Mouse (Mus musculus): ENCODE data around the gene Erp44. TPM values are rescaled to one million over a fixed set of nuclear protein-coding genes. Genes with fewer than 3 reads are reported as not detected.

Erp44 gene
- polyA plus RNA-seq, 1 experiment from 2014 or later, result 52.1 TPM

- H3K4me1 ChIP-seq (ENCODE audit: control insufficient read depth, low read depth, low read length), result no peaks in the 10 kb centered on the region
Observed at GRCm38 (mm10) chr4:48198447-48198846, 80.9 kb downstream of the Erp44 start.

DNA sequence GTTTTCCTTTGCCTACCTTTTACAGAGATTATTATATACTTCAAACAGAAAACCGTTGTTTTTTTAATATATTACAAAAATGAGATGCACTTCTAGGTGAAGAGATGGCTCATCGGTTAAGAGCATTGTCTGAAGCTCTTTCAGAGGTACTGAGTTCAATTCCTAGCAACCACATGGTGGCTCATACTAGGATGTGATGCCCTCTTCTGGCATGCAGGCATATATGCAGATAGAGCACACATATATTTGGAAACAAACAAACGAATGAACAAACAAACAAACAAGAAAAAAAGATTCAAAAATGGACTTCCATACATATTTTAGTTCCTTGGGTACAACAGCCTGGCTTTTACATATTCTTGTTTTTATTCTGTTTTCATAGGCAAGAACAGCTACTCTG is 81.4 kb downstream of the Erp44 start:
- no peaks in the 10 kb centered on the region for H3K9me3 ChIP-seq (replicated peaks; ENCODE audit: control insufficient read depth, low read length)
- H3K9ac ChIP-seq (ENCODE audit: low read depth, low read length), result no peak overlapping the region
- no peak overlapping the region for H3K4me3 ChIP-seq (ENCODE audit: low read depth, low read length)
- H3K4me1 ChIP-seq (ENCODE audit: control insufficient read depth, low read depth, low read length), result no peaks in the 10 kb centered on the region
- ATAC-seq (ENCODE audit: low read depth), result no peak
- H3K27me3 ChIP-seq (ENCODE audit: control insufficient read depth, insufficient read depth, low read depth, low read length), result no peaks in the 10 kb centered on the region
- H3K4me2 ChIP-seq (ENCODE audit: low read depth, low read length), result no peak overlapping the region
- peaks cover 2% of the 10 kb centered on the region for H3K36me3 ChIP-seq (ENCODE audit: control insufficient read depth, insufficient read depth)
- WGBS (ENCODE audit: insufficient replicate concordance), result 72% methylated on average over 3 of the region's 3 CpGs
- H3K27ac ChIP-seq (ENCODE audit: low read length), result no peak overlapping the region

More at GRCm38 (mm10) chr4:48198447-48198846, 80.9 kb downstream of the Erp44 start:
- Histone ChIP-seq H3K36me3 (ENCODE audit: control insufficient read depth, insufficient read depth) (peaks cover 2% of the 10 kb centered on the region), H3K4me3 (ENCODE audit: low read depth, low read length) (no peak overlapping the region), H3K9ac (ENCODE audit: low read depth, low read length) (no peak overlapping the region), H3K27me3 (ENCODE audit: control insufficient read depth, insufficient read depth, low read depth, low read length) (no peaks in the 10 kb centered on the region), H3K27ac (ENCODE audit: low read length) (no peak overlapping the region), H3K4me2 (ENCODE audit: low read depth, low read length) (no peak overlapping the region), H3K9me3 (replicated peaks; ENCODE audit: control insufficient read depth, low read length) (no peaks in the 10 kb centered on the region)
- ATAC-seq (ENCODE audit: low read depth), result no peak
- 66% methylated on average over 8 of the region's 8 CpGs for whole genome bisulfite sequencing (ENCODE audit: insufficient replicate concordance)

- no peak; the same call in 1 of the 2 replicates for ATAC-seq (ENCODE audit: low read depth)
- Histone ChIP-seq H3K27me3 (ENCODE audit: control insufficient read depth, insufficient read depth, low read depth, low read length) (no peaks in the 10 kb centered on the region), H3K9ac (ENCODE audit: low read depth, low read length) (no peak overlapping the region), H3K36me3 (ENCODE audit: control insufficient read depth, insufficient read depth) (no peaks in the 10 kb centered on the region; the same call in 1 of the 2 replicates), H3K4me3 (ENCODE audit: low read depth, low read length) (no peak overlapping the region), H3K4me1 (ENCODE audit: control insufficient read depth, low read depth, low read length) (peaks cover 5% of the 10 kb centered on the region; the same call in 1 of the 2 replicates), H3K9me3 (replicated peaks; ENCODE audit: control insufficient read depth, low read length) (no peaks in the 10 kb centered on the region), H3K4me2 (ENCODE audit: low read depth, low read length) (no peak overlapping the region), H3K27ac (ENCODE audit: low read length) (no peak overlapping the region)
- 60% methylated on average over 8 of the region's 8 CpGs for WGBS (ENCODE audit: insufficient replicate concordance)
Observed at GRCm38 (mm10) chr4:48182115-48182806, 97.1 kb downstream of the Erp44 start.

DNA sequence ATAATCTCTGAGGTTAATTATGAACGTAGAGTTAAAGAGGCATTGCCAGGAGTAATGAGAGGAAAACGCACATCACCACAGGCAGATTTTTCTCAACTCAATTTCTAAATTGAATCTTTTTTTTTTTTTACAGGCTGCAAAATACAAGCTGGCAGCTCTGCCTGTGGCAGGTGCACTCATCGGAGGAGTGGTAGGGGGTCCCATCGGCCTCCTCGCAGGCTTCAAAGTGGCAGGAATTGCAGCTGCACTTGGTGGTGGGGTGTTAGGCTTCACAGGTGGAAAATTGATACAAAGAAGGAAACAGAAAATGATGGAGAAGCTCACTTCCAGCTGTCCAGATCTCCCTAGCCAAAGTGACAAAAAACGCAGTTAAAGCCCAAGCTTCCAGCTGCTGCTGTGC is 98.0 kb downstream of the Erp44 start:
- peaks cover 5% of the 10 kb centered on the region; the same call in 1 of the 2 replicates for H3K4me1 ChIP-seq (ENCODE audit: control insufficient read depth, low read depth, low read length)
- WGBS (ENCODE audit: insufficient replicate concordance), result 81% methylated on average over 6 of the region's 6 CpGs
- H3K27ac ChIP-seq (ENCODE audit: low read length), result no peak overlapping the region
- H3K4me3 ChIP-seq (ENCODE audit: low read depth, low read length), result no peak overlapping the region
- no peak overlapping the region for H3K4me2 ChIP-seq (ENCODE audit: low read depth, low read length)
- no peak overlapping the region for H3K9ac ChIP-seq (ENCODE audit: low read depth, low read length)
- H3K9me3 ChIP-seq (replicated peaks; ENCODE audit: control insufficient read depth, low read length), result no peaks in the 10 kb centered on the region
- ATAC-seq (ENCODE audit: low read depth), result no peak
- no peaks in the 10 kb centered on the region for H3K27me3 ChIP-seq (ENCODE audit: control insufficient read depth, insufficient read depth, low read depth, low read length)
- no peaks in the 10 kb centered on the region; the same call in 1 of the 2 replicates for H3K36me3 ChIP-seq (ENCODE audit: control insufficient read depth, insufficient read depth)

- no peak for ATAC-seq (ENCODE audit: low read depth)
- WGBS (ENCODE audit: insufficient replicate concordance), result 57% methylated on average over 2 of the region's 2 CpGs
- Histone ChIP-seq H3K4me1 (ENCODE audit: control insufficient read depth, low read depth, low read length) (peaks cover 5% of the 10 kb centered on the region; the same call in 1 of the 2 replicates), H3K27ac (ENCODE audit: low read length) (no peak overlapping the region), H3K36me3 (ENCODE audit: control insufficient read depth, insufficient read depth) (no peaks in the 10 kb centered on the region; the same call in 1 of the 2 replicates), H3K27me3 (ENCODE audit: control insufficient read depth, insufficient read depth, low read depth, low read length) (no peaks in the 10 kb centered on the region), H3K9ac (ENCODE audit: low read depth, low read length) (no peak overlapping the region), H3K4me3 (ENCODE audit: low read depth, low read length) (no peak overlapping the region), H3K4me2 (ENCODE audit: low read depth, low read length) (no peak overlapping the region), H3K9me3 (replicated peaks; ENCODE audit: control insufficient read depth, low read length) (no peaks in the 10 kb centered on the region)
Observed at GRCm38 (mm10) chr4:48180922-48181321, 98.4 kb downstream of the Erp44 start.

- H3K4me1 ChIP-seq (ENCODE audit: control insufficient read depth, low read depth, low read length), result no peaks in the 10 kb centered on the region
- no peaks in the 10 kb centered on the region for H3K27me3 ChIP-seq (ENCODE audit: control insufficient read depth, insufficient read depth, low read depth, low read length)
- 86% methylated on average over 3 of the region's 3 CpGs for WGBS (ENCODE audit: insufficient replicate concordance)
- no peak overlapping the region for H3K27ac ChIP-seq (ENCODE audit: low read length)
- no peaks in the 10 kb centered on the region for H3K36me3 ChIP-seq (ENCODE audit: control insufficient read depth, insufficient read depth)
- ATAC-seq (ENCODE audit: low read depth), result no peak
- H3K9me3 ChIP-seq (replicated peaks; ENCODE audit: control insufficient read depth, low read length), result no peaks in the 10 kb centered on the region
- H3K9ac ChIP-seq (ENCODE audit: low read depth, low read length), result no peak overlapping the region
- H3K4me3 ChIP-seq (ENCODE audit: low read depth, low read length), result no peak overlapping the region
- no peak overlapping the region for H3K4me2 ChIP-seq (ENCODE audit: low read depth, low read length)
Observed at GRCm38 (mm10) chr4:48175666-48176065, 103.7 kb downstream of the Erp44 start.

GRCm38 (mm10) chr4:48163851-48164250 is 115.5 kb downstream of the Erp44 start:
- Histone ChIP-seq H3K4me2 (ENCODE audit: low read depth, low read length) (no peak overlapping the region), H3K4me1 (ENCODE audit: control insufficient read depth, low read depth, low read length) (peaks cover 6% of the 10 kb centered on the region), H3K27ac (ENCODE audit: low read length) (no peak overlapping the region), H3K4me3 (ENCODE audit: low read depth, low read length) (no peak overlapping the region), H3K27me3 (ENCODE audit: control insufficient read depth, insufficient read depth, low read depth, low read length) (no peaks in the 10 kb centered on the region), H3K9ac (ENCODE audit: low read depth, low read length) (no peak overlapping the region), H3K9me3 (replicated peaks; ENCODE audit: control insufficient read depth, low read length) (no peaks in the 10 kb centered on the region), H3K36me3 (ENCODE audit: control insufficient read depth, insufficient read depth) (peaks cover 13% of the 10 kb centered on the region)
- WGBS (ENCODE audit: insufficient replicate concordance), result 74% methylated on average over 5 of the region's 5 CpGs
- no peak for ATAC-seq (ENCODE audit: low read depth)

GRCm38 (mm10) chr4:48160386-48160785 is 119.0 kb downstream of the Erp44 start:
- Histone ChIP-seq H3K9ac (ENCODE audit: low read depth, low read length) (no peak overlapping the region), H3K4me2 (ENCODE audit: low read depth, low read length) (no peak overlapping the region), H3K9me3 (replicated peaks; ENCODE audit: control insufficient read depth, low read length) (no peaks in the 10 kb centered on the region), H3K4me1 (ENCODE audit: control insufficient read depth, low read depth, low read length) (peaks cover 9% of the 10 kb centered on the region), H3K27ac (ENCODE audit: low read length) (no peak overlapping the region), H3K27me3 (ENCODE audit: control insufficient read depth, insufficient read depth, low read depth, low read length) (no peaks in the 10 kb centered on the region), H3K36me3 (ENCODE audit: control insufficient read depth, insufficient read depth) (0 out of 2 replicates have a peak, but pooled peaks cover 2% of the 10 kb centered on the region), H3K4me3 (ENCODE audit: low read depth, low read length) (no peak overlapping the region)
- 42% methylated on average over 4 of the region's 4 CpGs for WGBS (ENCODE audit: insufficient replicate concordance)
- ATAC-seq (ENCODE audit: low read depth), result peak; percentile 43; the same call in 1 of the 2 replicates

- ATAC-seq (ENCODE audit: low read depth), result peak; percentile 91
- 78% methylated on average over 1 of the region's 1 CpGs for WGBS (ENCODE audit: insufficient replicate concordance)
Observed at GRCm38 (mm10) chr4:48155864-48156263, 123.5 kb downstream of the Erp44 start.

More at GRCm38 (mm10) chr4:48155864-48156263, 123.5 kb downstream of the Erp44 start:
- no peaks in the 10 kb centered on the region for H3K27me3 ChIP-seq (ENCODE audit: control insufficient read depth, insufficient read depth, low read depth, low read length)
- H3K27ac ChIP-seq (ENCODE audit: low read length), result no peak overlapping the region
- no peak overlapping the region for H3K4me3 ChIP-seq (ENCODE audit: low read depth, low read length)
- no peak overlapping the region for H3K9ac ChIP-seq (ENCODE audit: low read depth, low read length)
- H3K36me3 ChIP-seq (ENCODE audit: control insufficient read depth, insufficient read depth), result 0 out of 2 replicates have a peak, but pooled peaks cover 2% of the 10 kb centered on the region
- H3K9me3 ChIP-seq (replicated peaks; ENCODE audit: control insufficient read depth, low read length), result no peaks in the 10 kb centered on the region
- peaks cover 9% of the 10 kb centered on the region for H3K4me1 ChIP-seq (ENCODE audit: control insufficient read depth, low read depth, low read length)
- no peak overlapping the region for H3K4me2 ChIP-seq (ENCODE audit: low read depth, low read length)
